Mouse (Mus musculus): Measurements from ENCODE around the gene Tmem63a. TPM values are rescaled to one million over a fixed set of nuclear protein-coding genes. Genes with fewer than 3 reads are reported as not detected.
A peak's percentile ranks its signal among the peaks of the same experiment; 100 is the strongest.
"Not testable (repeated sequence)": the region's sequence is repeated elsewhere in the genome, so short reads cannot be mapped to it uniquely, and the experiment has no call there.

Tmem63a gene
- total RNA-seq, 2 experiments from 2014 or later: 15.6 to 16.5 TPM

DNA sequence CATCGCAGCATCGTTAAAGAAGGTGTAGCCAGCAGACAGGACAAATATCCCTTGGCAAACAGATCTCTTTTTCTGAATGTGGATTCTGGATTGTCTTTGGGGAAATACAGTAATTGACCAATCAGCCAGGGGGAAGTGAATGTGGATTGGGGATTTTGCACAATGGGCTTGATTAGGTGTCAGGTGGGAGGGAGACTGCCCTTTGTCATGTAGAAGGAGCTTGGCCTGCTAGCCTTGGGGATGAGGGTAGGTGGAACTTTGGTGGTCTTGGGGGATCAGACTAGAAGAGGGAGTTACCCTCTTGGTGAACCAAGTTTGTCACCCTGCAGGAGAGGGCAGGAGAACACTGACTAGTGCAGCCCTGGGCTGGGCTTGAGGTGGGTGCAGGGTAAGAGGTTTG is 17.4 kb upstream of the Tmem63a start:
- ATAC-seq (replicated peaks; ENCODE audit: poor library complexity): no peak

DNA sequence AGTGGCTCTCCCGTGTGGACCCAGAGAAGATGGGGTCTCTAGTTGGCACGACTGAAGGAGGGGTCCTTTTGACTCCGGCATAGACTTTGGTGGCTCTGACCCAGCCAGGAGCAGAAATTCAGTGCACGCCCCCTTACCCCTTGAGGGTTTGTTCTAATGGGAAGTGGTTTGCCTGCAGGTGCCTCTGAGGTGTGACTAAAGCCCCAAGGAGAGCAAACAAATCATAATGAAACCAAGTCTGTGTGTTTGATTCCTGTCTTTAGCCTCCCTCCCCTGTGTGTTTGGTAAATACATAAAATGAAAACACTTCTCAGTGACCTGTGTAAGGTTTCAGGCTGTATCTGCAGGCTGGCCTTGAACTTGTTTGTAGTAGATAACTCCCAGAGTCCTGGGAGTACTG is 15.9 kb upstream of the Tmem63a start:
- no peak for ATAC-seq (replicated peaks; ENCODE audit: poor library complexity)

DNA sequence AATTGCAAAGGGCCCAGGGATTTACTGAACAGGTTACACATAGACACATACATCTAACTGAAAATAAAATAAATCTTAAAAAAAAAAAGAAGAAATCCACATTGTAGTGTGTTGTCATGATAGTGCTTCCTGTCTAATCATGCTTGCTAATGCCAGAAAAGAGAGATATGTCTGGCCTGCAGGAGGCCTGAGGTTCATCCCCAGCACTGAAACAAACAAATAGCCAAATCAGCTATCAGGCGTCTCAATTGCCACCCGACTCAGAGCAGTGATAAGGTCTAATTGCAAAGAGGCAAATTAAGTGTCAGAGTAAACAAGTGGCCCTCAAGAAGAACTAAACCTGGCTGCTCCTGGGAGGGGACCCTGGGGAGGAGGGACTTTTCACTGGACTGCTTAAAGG is 12.5 kb upstream of the Tmem63a start:
- ATAC-seq (replicated peaks; ENCODE audit: poor library complexity): peak; percentile 54

DNA sequence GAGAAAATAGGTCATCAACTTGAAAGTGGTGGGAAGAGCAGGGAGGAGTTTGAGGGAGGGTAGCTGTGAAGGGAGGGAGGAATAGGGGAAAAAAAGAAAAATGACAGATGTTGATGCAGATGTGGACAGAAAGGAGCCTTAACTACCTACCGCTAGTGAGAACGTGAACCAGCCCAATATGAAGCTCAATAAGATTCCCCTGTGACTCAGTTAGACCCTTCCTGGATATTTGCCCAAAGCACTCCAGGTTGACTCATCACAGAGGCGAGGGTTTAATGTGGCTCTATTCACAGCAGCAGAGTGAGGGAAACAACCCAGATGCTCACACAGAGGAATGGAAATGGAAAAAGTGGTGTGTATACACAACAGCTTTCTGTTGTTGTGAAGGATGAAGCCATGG is 11.0 kb upstream of the Tmem63a start:
- no peak for ATAC-seq (replicated peaks; ENCODE audit: poor library complexity)

DNA sequence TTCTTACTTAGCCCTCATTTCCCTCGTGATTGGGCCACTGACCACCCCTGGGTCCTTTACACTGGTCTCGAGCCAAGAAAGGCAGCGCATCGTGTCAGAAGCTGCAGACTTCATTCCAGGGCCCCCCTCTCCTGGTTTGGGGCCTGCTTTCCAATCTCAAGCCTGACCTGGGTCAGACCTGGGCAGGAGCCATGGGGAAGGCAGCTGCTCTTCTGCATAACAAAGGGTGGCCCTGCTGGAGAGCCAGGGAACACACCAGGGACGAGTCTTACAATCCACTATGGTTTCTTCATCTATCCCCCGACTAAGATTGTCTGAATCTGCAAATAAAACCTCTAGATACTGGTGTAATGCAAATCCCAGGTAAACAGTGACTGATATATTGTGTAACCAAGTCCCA is 8.5 kb upstream of the Tmem63a start:
- no peak for ATAC-seq (replicated peaks; ENCODE audit: poor library complexity)

DNA sequence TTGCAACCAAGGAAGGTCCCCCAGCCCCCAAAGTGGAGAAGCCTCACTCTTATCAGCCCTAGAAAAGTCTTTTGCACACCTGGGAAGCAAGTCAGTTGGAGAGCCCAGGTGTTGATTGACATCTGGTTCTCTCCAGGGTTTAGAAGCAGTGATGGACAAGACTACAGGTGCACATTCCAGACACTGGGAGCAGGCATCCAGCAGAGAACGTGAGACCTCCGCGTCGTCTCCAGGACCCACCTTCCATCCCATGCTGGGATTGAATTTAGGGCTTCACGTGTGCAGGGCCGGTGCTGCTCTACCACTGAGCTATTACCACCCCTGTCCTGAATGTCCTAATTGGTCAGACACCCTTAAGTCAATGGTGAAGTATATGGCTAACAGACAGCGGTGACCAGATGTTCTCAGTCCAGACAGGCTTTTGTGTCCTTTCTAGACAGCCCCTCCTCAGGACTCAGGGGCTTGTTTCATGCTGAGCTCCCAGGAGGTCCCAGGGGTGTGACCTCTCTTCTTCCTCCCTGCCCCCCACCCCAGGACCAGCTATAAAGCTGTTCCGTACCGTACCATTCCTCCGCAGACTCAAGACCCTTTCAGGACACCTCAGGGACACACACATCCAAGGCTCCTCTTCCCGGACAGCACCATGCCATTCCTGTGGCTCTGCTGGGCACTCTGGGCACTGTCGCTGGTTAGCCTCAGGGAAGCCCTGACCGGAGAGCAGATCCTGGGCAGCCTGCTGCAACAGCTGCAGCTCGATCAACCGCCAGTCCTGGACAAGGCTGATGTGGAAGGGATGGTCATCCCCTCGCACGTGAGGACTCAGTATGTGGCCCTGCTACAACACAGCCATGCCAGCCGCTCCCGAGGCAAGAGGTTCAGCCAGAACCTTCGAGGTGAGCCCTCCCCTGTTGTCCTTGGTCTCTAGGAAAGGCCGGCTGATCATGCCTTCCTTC is 7.4 kb upstream of the Tmem63a start, which contains the start of gene Lefty1:
Gene Lefty1, plus strand, starts transcription at position 556 of the 953 bp plus-strand sequence.
- ATAC-seq (replicated peaks; ENCODE audit: poor library complexity): no peak

DNA sequence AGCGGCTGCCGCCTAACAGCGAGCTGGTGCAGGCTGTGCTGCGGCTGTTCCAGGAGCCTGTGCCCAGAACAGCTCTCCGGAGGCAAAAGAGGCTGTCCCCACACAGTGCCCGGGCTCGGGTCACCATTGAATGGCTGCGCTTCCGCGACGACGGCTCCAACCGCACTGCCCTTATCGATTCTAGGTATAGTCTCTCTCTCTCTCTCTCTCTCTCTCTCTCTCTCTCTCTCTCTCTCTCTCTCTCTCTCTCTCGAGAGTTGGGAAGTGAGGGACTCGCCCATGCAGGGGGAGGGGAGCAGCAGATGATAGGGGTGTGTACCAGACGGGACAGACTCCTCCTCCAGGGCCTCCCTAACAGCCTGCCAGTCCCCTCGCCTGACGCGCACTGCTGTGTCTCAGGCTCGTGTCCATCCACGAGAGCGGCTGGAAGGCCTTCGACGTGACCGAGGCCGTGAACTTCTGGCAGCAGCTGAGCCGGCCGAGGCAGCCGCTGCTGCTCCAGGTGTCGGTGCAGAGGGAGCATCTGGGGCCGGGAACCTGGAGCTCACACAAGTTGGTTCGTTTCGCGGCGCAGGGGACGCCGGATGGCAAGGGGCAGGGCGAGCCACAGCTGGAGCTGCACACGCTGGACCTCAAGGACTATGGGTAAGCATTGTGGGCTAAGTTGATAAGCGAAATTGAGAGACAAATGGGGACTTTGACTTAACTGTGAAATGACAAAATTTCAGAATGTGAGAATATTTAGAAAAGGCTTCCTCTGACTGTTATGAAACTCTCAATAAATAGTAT is 5.3 kb upstream of the Tmem63a start:
- ATAC-seq (replicated peaks; ENCODE audit: poor library complexity): peak; percentile 90

DNA sequence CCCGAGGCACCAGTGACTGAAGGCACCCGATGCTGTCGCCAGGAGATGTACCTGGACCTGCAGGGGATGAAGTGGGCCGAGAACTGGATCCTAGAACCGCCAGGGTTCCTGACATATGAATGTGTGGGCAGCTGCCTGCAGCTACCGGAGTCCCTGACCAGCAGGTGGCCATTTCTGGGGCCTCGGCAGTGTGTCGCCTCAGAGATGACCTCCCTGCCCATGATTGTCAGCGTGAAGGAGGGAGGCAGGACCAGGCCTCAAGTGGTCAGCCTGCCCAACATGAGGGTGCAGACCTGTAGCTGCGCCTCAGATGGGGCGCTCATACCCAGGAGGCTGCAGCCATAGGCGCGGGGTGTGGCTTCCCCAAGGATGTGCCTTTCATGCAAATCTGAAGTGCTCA is 4.5 kb upstream of the Tmem63a start:
- not testable (repeated sequence) for ATAC-seq (replicated peaks; ENCODE audit: poor library complexity)

DNA sequence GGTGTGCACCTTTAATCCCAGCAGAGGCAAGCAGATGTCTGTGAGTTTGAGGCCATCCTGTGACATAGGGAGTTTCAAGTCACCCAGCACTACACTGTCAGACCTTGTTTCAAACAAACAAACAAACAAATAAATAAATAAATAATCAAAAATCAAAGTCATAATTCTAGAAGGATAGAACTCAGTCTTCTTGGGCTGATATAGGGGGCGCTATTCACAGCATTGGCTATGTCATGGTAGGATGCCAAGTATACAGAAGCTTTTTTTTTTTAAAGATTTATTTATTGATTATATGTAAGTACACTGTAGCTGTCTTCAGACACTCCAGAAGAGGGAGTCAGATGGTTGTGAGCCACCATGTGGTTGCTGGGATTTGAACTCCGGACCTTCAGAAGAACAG is 3.4 kb upstream of the Tmem63a start:
- ATAC-seq (replicated peaks; ENCODE audit: poor library complexity): not testable (repeated sequence)

DNA sequence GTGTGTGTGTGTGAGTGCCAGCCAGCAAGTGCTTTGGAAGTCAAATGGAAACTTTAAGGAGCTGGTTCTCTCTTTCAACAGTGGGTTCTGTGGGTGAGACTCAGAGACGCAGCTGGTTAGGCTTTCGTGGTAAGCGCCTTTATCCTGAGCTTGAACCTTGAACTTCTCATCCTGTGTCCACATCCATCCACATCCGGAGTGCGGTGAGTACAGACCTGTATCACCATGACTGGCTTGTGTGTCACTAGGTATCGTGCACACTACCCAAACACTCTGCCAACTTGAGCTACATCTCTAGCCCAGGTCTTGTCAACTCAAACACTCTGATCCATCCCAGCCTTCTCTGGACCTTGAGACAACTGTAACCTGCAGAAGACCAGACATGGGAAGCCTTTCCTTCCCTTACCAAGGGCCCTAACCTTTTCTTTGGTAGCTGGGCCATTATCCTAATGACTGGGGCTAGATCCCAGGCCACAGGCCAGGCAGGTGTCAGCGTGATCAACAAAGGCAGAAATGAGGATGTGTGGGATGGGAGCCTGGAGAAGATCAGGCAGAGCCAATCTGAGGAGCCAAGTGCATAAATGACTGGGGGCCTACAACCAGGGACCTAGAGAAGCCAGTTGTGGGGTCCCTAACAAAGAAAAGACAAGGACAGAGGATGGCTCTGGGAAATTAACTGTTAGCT is 1.2 kb upstream of the Tmem63a start:
- ATAC-seq (replicated peaks; ENCODE audit: poor library complexity): no peak

DNA sequence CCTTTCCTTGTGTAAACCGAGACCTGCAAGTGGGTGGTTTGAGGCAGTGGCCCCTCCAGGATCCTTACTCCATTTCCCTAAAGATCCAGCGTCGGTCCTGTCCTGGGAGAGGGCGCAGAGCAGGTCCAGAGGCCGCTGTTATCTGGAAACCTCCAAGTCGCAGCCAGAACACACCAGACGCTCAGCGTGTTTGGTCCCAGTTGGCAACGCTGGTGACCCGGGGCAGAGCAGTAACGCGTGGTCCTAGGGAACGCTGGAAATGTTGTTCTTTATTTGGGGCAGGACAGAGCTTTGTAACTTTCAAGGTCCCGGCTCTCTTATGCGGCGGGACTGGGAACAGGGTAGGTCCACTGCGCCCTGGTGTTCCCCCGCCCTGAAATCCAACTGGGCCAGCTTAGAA is 418 bp upstream of the Tmem63a start:
- no peak for ATAC-seq (replicated peaks; ENCODE audit: poor library complexity)

DNA sequence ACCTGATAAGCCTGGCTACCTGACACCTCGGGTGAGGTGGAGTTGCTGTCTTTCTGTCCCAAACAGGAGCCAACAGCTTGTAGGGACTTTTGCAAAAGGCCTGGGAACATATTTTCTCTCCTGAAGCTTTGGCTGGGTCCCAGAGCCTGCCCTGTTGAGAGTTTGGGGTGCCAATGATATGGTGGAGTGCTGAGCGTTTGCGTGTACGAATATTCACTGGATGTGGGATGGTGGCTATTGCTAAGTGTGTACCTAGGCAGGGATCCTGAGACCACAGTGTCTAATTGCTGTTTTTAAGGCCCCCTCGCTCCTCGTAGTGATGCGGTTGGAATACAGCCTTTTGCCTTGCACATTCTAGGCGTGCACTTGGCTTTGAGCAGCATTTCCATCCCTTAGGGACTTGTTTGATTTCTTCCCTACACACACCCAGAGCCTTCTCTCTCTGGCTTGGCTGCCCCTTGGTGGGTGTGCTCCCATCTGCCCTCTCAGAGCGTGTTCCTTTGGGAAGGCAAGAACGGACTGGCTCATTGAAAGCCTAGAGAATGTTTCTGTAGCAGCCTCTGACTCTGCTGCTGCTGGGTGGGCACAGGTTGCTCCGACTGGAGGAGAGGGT is 994 bp downstream of the Tmem63a start:
- ATAC-seq (replicated peaks; ENCODE audit: poor library complexity): no peak

DNA sequence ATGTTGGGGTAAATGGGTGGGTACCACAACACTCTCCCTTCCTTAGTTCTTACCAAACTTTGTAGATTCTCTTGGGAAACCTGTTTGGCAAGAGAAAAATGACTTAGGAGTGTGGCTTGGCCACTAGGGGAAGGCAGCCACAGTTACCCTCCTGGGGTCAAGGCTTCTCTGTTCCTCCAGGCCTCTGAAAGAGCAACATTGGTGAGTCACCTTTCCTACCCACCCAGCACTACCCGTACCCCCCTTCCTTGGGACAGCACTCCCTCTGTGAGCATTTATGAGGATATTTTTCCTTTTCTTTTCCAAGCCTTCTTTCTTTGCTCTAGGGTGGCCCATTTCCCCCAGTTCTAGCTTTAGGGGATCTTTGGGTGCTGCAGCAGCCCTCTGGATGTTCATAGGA is 1.8 kb downstream of the Tmem63a start:
- ATAC-seq (replicated peaks; ENCODE audit: poor library complexity): peak; percentile 10; the same call in 1 of the 2 replicates

DNA sequence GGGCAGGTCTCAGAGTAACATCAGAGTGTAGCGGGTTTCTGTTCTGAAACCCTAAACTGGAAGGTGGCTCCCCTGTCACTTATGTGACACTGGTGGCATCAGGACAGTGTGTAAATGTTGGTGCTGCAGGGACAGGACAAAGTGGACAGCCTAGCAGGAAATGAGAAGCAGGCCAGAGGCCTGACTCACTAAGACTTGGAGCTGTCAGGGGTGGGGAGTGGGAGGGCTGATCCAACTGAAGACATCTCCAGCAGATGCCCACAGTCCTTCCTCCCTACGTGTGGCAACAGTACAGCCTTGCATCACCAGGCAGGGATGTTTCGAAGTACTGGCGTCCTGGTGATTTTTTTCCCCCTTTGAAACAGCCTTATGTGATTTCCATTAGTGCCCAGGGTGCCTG is 2.4 kb downstream of the Tmem63a start:
- peak; percentile 58 for ATAC-seq (replicated peaks; ENCODE audit: poor library complexity)

DNA sequence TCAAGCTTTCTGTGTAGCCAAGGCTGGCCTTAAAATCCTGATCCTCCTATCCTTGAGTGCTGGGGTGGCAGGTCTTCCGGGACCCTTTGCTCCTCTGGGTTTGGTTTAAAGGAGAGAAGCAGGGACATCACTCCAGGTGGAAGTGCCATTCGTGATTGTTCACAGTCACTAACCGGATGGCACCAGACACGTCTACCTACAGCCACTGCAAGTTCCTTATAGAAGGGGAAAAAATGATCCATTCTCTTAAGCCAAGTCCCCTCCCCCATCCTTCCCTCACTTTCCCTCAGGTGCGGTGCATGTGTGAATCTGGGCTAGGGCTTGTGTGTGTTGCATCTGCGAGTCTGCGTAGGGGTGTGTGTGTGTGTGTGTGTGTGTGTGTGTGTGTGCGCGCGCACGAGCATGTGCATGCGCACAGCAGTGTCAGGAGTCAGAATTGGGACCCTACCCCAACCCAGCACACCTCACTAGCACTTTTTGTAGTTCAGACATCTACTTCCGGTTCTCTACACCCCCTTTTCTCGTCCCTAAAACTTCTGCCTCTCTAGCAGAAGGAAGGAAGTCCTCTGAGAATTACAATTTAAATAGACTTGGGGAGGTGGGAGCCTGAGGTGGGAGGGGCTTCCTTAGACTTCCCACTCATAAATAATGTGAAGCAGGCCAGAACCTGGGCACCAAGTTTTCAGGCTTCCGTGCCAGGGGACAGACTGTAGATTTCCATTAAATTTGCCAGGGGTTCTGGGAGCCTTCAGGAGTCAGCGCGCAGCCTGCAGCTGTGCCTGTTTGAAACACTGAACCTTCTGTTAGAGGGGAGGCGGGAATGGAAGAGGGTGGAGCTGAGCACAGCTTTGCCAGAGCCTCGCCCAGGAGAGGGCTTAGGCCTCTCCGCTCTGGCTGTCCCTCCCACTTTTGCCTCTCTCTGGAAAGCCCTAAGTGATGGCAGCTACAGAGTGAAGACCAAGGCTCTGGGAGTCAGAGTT is 3.1 kb downstream of the Tmem63a start:
- peak; percentile 54 for ATAC-seq (replicated peaks; ENCODE audit: poor library complexity)

DNA sequence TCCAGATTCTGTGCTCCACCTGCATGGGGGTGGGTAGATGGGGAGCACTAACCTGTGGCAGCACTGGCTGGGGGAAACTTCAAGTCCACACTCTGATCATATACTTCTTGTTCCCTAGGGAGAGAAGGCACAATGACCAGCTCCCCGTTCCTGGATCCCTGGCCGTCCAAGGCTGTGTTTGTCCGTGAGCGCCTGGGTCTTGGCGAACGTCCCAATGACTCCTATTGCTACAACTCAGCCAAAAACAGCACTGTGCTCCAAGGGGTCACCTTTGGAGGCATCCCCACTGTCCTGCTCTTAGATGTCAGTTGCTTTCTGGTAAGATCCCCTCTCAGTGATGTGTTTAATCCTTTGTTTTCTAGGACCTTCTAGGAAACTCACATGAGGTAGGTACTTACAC is 4.3 kb downstream of the Tmem63a start:
- ATAC-seq (replicated peaks; ENCODE audit: poor library complexity): no peak

DNA sequence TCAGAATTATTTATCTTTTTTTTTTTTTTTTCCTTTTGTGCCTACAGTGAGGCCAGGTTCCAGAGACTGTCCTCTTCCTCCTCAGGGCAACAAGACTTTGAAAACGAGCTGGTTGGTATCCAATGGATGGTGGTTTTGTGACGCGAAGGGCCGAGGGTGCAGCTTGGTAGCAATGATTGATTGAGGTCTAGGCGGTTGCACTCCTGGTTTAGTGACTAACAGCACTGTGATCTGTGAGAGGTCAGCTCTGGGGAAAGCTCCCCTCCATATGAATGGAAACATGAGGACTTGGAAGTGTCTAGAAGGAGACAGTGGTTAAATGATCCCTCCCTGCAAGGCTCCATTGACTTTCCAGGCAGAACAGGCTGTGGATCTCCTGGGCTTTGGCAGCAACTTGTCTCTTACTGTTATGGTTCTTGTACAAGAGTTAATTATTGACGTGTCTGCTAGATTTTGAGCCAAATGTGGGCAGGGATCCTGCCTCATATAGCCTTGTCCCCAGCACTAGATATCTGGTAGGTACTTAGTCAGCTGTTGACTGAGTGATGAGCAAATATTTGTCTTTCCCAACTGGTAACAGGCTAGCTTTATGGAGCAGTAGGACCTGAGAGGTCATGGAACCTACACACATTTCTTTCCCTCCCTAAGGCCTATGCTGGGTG is 10.1 kb downstream of the Tmem63a start:
- no peak for ATAC-seq (replicated peaks; ENCODE audit: poor library complexity)

DNA sequence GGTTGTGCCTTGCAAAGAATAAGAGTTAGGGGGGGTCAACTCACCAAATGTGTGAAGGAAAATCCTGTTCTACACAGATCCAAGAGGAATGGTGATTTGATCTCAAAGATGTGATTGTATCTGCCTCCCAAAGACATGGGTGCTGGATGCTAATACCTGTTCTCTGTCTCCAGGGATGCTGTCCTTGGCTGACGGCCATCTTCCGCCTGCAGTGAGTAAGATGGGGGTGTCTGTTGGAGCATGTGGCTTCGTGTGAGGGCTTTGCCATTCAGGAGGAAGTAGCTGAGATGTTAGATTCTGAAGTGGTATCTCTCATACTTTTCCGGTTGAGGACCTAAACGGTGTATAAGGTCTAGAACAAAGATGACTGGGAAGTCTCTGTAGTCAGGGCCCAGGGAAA is 10.7 kb downstream of the Tmem63a start:
- no peak for ATAC-seq (replicated peaks; ENCODE audit: poor library complexity)

DNA sequence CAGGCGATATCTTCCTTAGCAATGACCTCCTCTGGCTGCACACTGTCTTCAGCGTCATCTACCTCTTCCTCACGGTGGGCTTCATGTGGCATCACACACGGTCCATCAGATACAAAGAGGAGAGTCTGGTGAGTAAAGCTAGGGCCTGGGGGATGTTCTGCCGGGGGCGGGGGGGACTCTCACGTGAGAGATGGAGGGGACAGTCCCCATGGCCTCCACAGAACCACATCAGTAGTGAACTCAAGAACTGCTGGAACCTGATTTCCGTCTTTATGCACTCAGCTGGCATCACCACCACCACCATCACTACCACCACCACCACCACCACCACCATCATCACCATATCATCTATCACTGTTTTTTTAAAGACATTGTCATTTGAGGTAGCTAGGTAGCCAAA is 14.3 kb downstream of the Tmem63a start:
- ATAC-seq (replicated peaks; ENCODE audit: poor library complexity): no peak
